Mouse (Mus musculus) liver, postnatal 0 days (tissue): ENCODE measurements at regions not wholly inside any gene's neighbourhood (a gene's known extent, or its start where the extent isn't known, plus 50 kb on each side); places are given as distances from the start of the nearest gene placed in this dataset.
"Not testable (repeated sequence)": the region's sequence is repeated elsewhere in the genome, so short reads cannot be mapped to it uniquely, and the experiment has no call there.

Experiments used
- ATAC-seq: fragments of 200-750 bp; cut with Nextera tagmentation; 2 replicates; pipeline ENCODE4 v1.8.0; 2017; ENCODE audit warnings: mild to moderate bottlenecking, moderate library complexity
- DNase-seq: peaks from one replicate; pipeline ENCODE4 v3.0.0-alpha.2; 2016
- H3K27ac ChIP-seq: fragments of 300-500 bp; sonication (generic); 2 replicates; pipeline ENCODE4 v1.5.1; 2014; ENCODE audit warnings: antibody characterized with exemption, moderate library complexity, mild to moderate bottlenecking, low read depth
- H3K27me3 ChIP-seq: fragments of 300-500 bp; sonication (generic); 2 replicates; pipeline ENCODE4 v1.6.1; 2014; ENCODE audit warnings: low read length, control low read depth, mixed read lengths; ENCODE audit not compliant: insufficient read depth
- H3K36me3 ChIP-seq: fragments of 300-500 bp; sonication (generic); replicated peaks from 2 replicates; pipeline ENCODE4 v1.6.1; 2014; ENCODE audit warnings: mild to moderate bottlenecking, control low read depth, low read length, moderate library complexity, mixed read lengths; ENCODE audit not compliant: insufficient read depth
- H3K4me1 ChIP-seq: fragments of 300-500 bp; sonication (generic); 2 replicates; pipeline ENCODE4 v1.6.1; 2014; ENCODE audit warnings: antibody characterized with exemption, mild to moderate bottlenecking, control low read depth; ENCODE audit not compliant: insufficient read depth
- H3K4me2 ChIP-seq: fragments of 300-500 bp; sonication (generic); 2 replicates; pipeline ENCODE4 v1.6.1; 2014; ENCODE audit warnings: low read depth, mild to moderate bottlenecking, low read length, moderate library complexity, mixed read lengths
- H3K4me3 ChIP-seq: fragments of 300-500 bp; sonication (generic); 2 replicates; pipeline ENCODE4 v1.5.1; 2014; ENCODE audit warnings: low read depth, low read length
- H3K9ac ChIP-seq: fragments of 300-500 bp; sonication (generic); replicated peaks from 2 replicates; pipeline ENCODE4 v1.6.1; 2014; ENCODE audit warnings: mild to moderate bottlenecking, moderate library complexity
- H3K9me3 ChIP-seq: fragments of 300-500 bp; sonication (generic); 2 replicates; pipeline ENCODE4 v1.6.1; 2016; ENCODE audit warnings: mild to moderate bottlenecking, control low read depth, low read length, mixed read lengths
- CTCF ChIP-seq: sonication (generic); IDR thresholded peaks from 2 replicates; pipeline ENCODE4 v1.5.1; 2016; ENCODE audit warnings: antibody characterized with exemption, low read depth
- EP300 ChIP-seq: IDR thresholded peaks from 2 replicates; pipeline ENCODE4 v1.6.1; 2016; ENCODE audit warnings: antibody characterized with exemption, low read depth, mild to moderate bottlenecking
- WGBS: fragments of 180-500 bp; shearing (Covaris S2); extraction: QIAGEN DNeasy Blood & Tissue Kit; methylation state at CpG from one replicate; pipeline ENCODE4 v1.1.7; 2014; ENCODE audit not compliant: insufficient replicate concordance; 5-methylcytosine and 5-hydroxymethylcytosine counted together

GRCm38 (mm10) chr8:126778131-126778530 is 167.5 kb downstream of the Tomm20 start:
- WGBS = 60% methylated on average over 7 of the region's 7 CpGs
- no peak for DNase-seq
- H3K4me1 ChIP-seq = peaks cover 25% of the 10 kb centered on the region

GRCm38 (mm10) chr8:126776605-126777469 is 168.8 kb downstream of the Tomm20 start:
- Histone ChIP-seq H3K9ac (no peak overlapping the region), H3K36me3 (no peaks in the 10 kb centered on the region), H3K9me3 (no peaks in the 10 kb centered on the region), H3K27ac (peak overlapping the region; percentile 63), H3K27me3 (no peaks in the 10 kb centered on the region), H3K4me1 (peaks cover 33% of the 10 kb centered on the region), H3K4me2 (no peak overlapping the region), H3K4me3 (no peak overlapping the region)
- no peak for DNase-seq
- TF ChIP-seq CTCF = peak; percentile 53
- peak; percentile 91 for TF ChIP-seq EP300
- peak; percentile 50 for ATAC-seq
- 39% methylated on average over 11 of the region's 11 CpGs for WGBS

More at GRCm38 (mm10) chr8:126778131-126778530, 167.5 kb downstream of the Tomm20 start:
- TF ChIP-seq CTCF = no peak
- peak; percentile 40; the same call in 1 of the 2 replicates for TF ChIP-seq EP300
- no peak overlapping the region for H3K4me2 ChIP-seq
- no peaks in the 10 kb centered on the region for H3K27me3 ChIP-seq
- ATAC-seq = no peak
- H3K36me3 ChIP-seq = no peaks in the 10 kb centered on the region
- H3K4me3 ChIP-seq = no peak overlapping the region
- H3K27ac ChIP-seq = peak overlapping the region; percentile 29; the same call in 1 of the 2 replicates
- no peak overlapping the region for H3K9ac ChIP-seq
- H3K9me3 ChIP-seq = no peaks in the 10 kb centered on the region

- Histone ChIP-seq H3K27me3 (no peaks in the 10 kb centered on the region), H3K9me3 (no peaks in the 10 kb centered on the region), H3K9ac (no peak overlapping the region), H3K4me2 (no peak overlapping the region), H3K4me1 (peaks cover 41% of the 10 kb centered on the region), H3K36me3 (no peaks in the 10 kb centered on the region), H3K27ac (peak overlapping the region; percentile 84), H3K4me3 (no peak overlapping the region)
- TF ChIP-seq EP300 (no peak), CTCF (no peak)
- ATAC-seq = peak; percentile 1; the same call in 1 of the 2 replicates
- no peak for DNase-seq
- 55% methylated on average over 3 of the region's 3 CpGs for WGBS
Measured at GRCm38 (mm10) chr8:126775334-126775733, 170.3 kb downstream of the Tomm20 start.

- Histone ChIP-seq H3K4me3 (no peak overlapping the region), H3K9ac (no peak overlapping the region), H3K9me3 (no peaks in the 10 kb centered on the region), H3K4me2 (no peak overlapping the region), H3K27ac (peak overlapping the region; percentile 84), H3K27me3 (no peaks in the 10 kb centered on the region), H3K4me1 (peaks cover 41% of the 10 kb centered on the region), H3K36me3 (no peaks in the 10 kb centered on the region)
- 51% methylated on average over 7 of the region's 7 CpGs for WGBS
- TF ChIP-seq CTCF (no peak), EP300 (peak; percentile 85)
- ATAC-seq (peak; percentile 75), DNase-seq (peak; percentile 50)
Measured at GRCm38 (mm10) chr8:126774816-126775215, 170.8 kb downstream of the Tomm20 start.

- Histone ChIP-seq H3K4me1 (peaks cover 33% of the 10 kb centered on the region), H3K27ac (no peak overlapping the region), H3K36me3 (no peaks in the 10 kb centered on the region), H3K27me3 (no peaks in the 10 kb centered on the region), H3K9ac (no peak overlapping the region), H3K9me3 (no peaks in the 10 kb centered on the region), H3K4me3 (no peak overlapping the region), H3K4me2 (no peak overlapping the region)
- TF ChIP-seq EP300 = no peak
- no peak for TF ChIP-seq CTCF
- DNase-seq (no peak), ATAC-seq (no peak)
- 81% methylated on average over 11 of the region's 11 CpGs for WGBS
Measured at GRCm38 (mm10) chr8:126772748-126773147, 172.9 kb downstream of the Tomm20 start.

- Histone ChIP-seq H3K27ac (no peak overlapping the region; the same call in 1 of the 2 replicates), H3K4me1 (peaks cover 32% of the 10 kb centered on the region), H3K36me3 (no peaks in the 10 kb centered on the region), H3K4me3 (no peak overlapping the region), H3K27me3 (no peaks in the 10 kb centered on the region), H3K9me3 (no peaks in the 10 kb centered on the region), H3K4me2 (no peak overlapping the region), H3K9ac (no peak overlapping the region)
- ATAC-seq (0 out of 2 replicates have a peak, but pooled peaks have one; percentile 14), DNase-seq (no peak)
- no peak for TF ChIP-seq CTCF
- no peak for TF ChIP-seq EP300
- 64% methylated on average over 7 of the region's 7 CpGs for WGBS
Measured at GRCm38 (mm10) chr8:126772194-126772593, 173.4 kb downstream of the Tomm20 start.

GRCm38 (mm10) chr8:126770374-126770773 is 175.3 kb downstream of the Tomm20 start:
- H3K4me1 ChIP-seq = peaks cover 22% of the 10 kb centered on the region
- not testable (repeated sequence) for ATAC-seq, H3K27ac ChIP-seq, H3K27me3 ChIP-seq, H3K9me3 ChIP-seq, H3K4me2 ChIP-seq, H3K4me3 ChIP-seq, DNase-seq, H3K36me3 ChIP-seq, H3K9ac ChIP-seq
- 43% methylated on average over 2 of the region's 2 CpGs for WGBS
